Mouse (Mus musculus): ENCODE measurements around the gene Fam57b. TPM values are rescaled to one million over a fixed set of nuclear protein-coding genes. Genes with fewer than 3 reads are reported as not detected.

Fam57b gene
- polyA plus RNA-seq, 1 experiment, result 0.35 TPM

- TF ChIP-seq GATA1 (IDR thresholded peaks at IDR 0.05; ENCODE audit: low read length), result no peak
These were observed 5.4 kb upstream of the Fam57b start, which contains the start of gene Ppp4c for GRCm38 (mm10) chr7:126791851-126792720. Ppp4c (minus strand) TSS chr7:126792496.

GRCm38 (mm10) chr7:126792721-126793443 lies 4.6 kb upstream of the Fam57b start:
- no peak for TF ChIP-seq GATA1 (IDR thresholded peaks at IDR 0.05; ENCODE audit: low read length)

GRCm38 (mm10) chr7:126793456-126794270 lies 3.8 kb upstream of the Fam57b start:
- no peak for TF ChIP-seq GATA1 (IDR thresholded peaks at IDR 0.05; ENCODE audit: low read length)

- no peak for TF ChIP-seq GATA1 (IDR thresholded peaks at IDR 0.05; ENCODE audit: low read length)
These were observed 3.2 kb upstream of the Fam57b start for GRCm38 (mm10) chr7:126794271-126794605.

GRCm38 (mm10) chr7:126795387-126796317 lies 1.8 kb upstream of the Fam57b start:
- no peak for TF ChIP-seq GATA1 (IDR thresholded peaks at IDR 0.05; ENCODE audit: low read length)

GRCm38 (mm10) chr7:126796350-126796932 lies 1.0 kb upstream of the Fam57b start:
- no peak for TF ChIP-seq GATA1 (IDR thresholded peaks at IDR 0.05; ENCODE audit: low read length)

- no peak for TF ChIP-seq GATA1 (IDR thresholded peaks at IDR 0.05; ENCODE audit: low read length)
These were observed 920 bp downstream of the Fam57b start for GRCm38 (mm10) chr7:126798127-126799049.

GRCm38 (mm10) chr7:126799050-126799467 lies 1.6 kb downstream of the Fam57b start:
- TF ChIP-seq GATA1 (IDR thresholded peaks at IDR 0.05; ENCODE audit: low read length), result no peak

GRCm38 (mm10) chr7:126799468-126800268 lies 2.2 kb downstream of the Fam57b start:
- TF ChIP-seq GATA1 (IDR thresholded peaks at IDR 0.05; ENCODE audit: low read length), result no peak

- no peak for TF ChIP-seq GATA1 (IDR thresholded peaks at IDR 0.05; ENCODE audit: low read length)
These were observed 3.0 kb downstream of the Fam57b start for GRCm38 (mm10) chr7:126800269-126801056.

- TF ChIP-seq GATA1 (IDR thresholded peaks at IDR 0.05; ENCODE audit: low read length), result no peak
These were observed 3.6 kb downstream of the Fam57b start for GRCm38 (mm10) chr7:126801057-126801422.
